Mouse (Mus musculus) heart, embryonic 16.5 days (tissue): ENCODE results near the gene Fbxo2. TPM values are rescaled to one million over a fixed set of nuclear protein-coding genes. Genes with fewer than 3 reads are reported as not detected.
A peak's percentile ranks its signal among the peaks of the same experiment; 100 is the strongest.

Source experiments
- ATAC-seq: fragments of 200-750 bp; cut with Nextera tagmentation; replicated peaks from 2 replicates; pipeline ENCODE4 v1.8.0; 2017; ENCODE audit warnings: moderate number of reproducible peaks; ENCODE audit not compliant: insufficient read depth, low FRiP score; ENCODE audit errors: extremely low read depth
- H3K27ac ChIP-seq: fragments of 300-500 bp; sonication (generic); 2 replicates; pipeline ENCODE4 v1.5.1; 2014; ENCODE audit warnings: mild to moderate bottlenecking, low read length, control low read depth, moderate library complexity
- H3K27me3 ChIP-seq: fragments of 300-500 bp; sonication (generic); 2 replicates; pipeline ENCODE4 v1.6.1; 2014; ENCODE audit warnings: low read length, mixed read lengths; ENCODE audit not compliant: control insufficient read depth, insufficient read depth
- H3K36me3 ChIP-seq: fragments of 300-500 bp; sonication (generic); 2 replicates; pipeline ENCODE4 v1.6.1; 2014; ENCODE audit not compliant: control insufficient read depth, insufficient read depth
- H3K4me1 ChIP-seq: fragments of 300-500 bp; sonication (generic); 2 replicates; pipeline ENCODE4 v1.6.1; 2014; ENCODE audit warnings: low read length, mixed read lengths; ENCODE audit not compliant: control insufficient read depth, insufficient read depth
- H3K4me2 ChIP-seq: fragments of 300-500 bp; sonication (generic); 2 replicates; pipeline ENCODE4 v1.6.1; 2014; ENCODE audit warnings: low read depth, mild to moderate bottlenecking, control low read depth, low read length
- H3K4me3 ChIP-seq: fragments of 300-500 bp; sonication (generic); 2 replicates; pipeline ENCODE4 v1.5.1; 2014; ENCODE audit warnings: mild to moderate bottlenecking, control low read depth, low read length
- H3K9ac ChIP-seq: fragments of 300-500 bp; sonication (generic); 2 replicates; pipeline ENCODE4 v1.6.1; 2014; ENCODE audit warnings: low read length, control low read depth
- H3K9me3 ChIP-seq: fragments of 300-500 bp; sonication (generic); replicated peaks from 2 replicates; pipeline ENCODE4 v1.6.1; 2016; ENCODE audit warnings: low read length; ENCODE audit not compliant: control insufficient read depth
- WGBS: fragments of 180-500 bp; shearing (Covaris S2); extraction: QIAGEN DNeasy Blood & Tissue Kit; methylation state at CpG from one replicate; pipeline ENCODE4 v1.1.7; 2014; 5-methylcytosine and 5-hydroxymethylcytosine counted together
- polyA plus RNA-seq: library from polyadenylated mRNA; unstranded; fragments of >200 nt; fragmentation: Nextera tagmentation; extraction: Ambion mirVana; gene quantifications from 2 replicates; pipeline ENCODE4 v1.2.1, GENCODE M21; 2015

The Fbxo2 gene
- polyA plus RNA-seq, 1 experiment from 2014 or later, result 0.60 TPM

DNA sequence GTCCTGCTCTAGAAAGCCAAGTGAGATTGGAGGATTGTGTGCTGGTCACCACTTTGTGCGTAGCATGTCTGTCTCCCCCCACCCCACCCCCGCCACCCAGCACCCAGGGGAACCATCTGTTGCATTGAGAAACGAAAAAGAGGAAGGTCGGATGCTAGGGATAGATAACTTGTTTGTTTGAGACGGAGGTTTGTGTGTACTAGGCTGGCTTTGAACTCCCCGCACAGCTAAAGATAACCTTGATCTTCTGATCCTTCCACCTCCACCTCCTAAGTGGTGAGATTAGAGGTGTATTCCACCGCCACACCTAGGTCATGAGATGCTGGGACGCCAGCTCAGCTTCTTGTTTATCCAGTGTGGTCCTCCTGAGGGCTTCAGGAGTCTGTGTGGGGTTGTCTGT, 25.4 kb upstream of the Fbxo2 start:
- no peak overlapping the region for H3K4me3 ChIP-seq
- H3K9me3 ChIP-seq, result no peaks in the 10 kb centered on the region
- peaks cover 8% of the 10 kb centered on the region; the same call in 1 of the 2 replicates for H3K4me1 ChIP-seq
- ATAC-seq, result no peak
- WGBS, result 60% methylated on average over 8 of the region's 8 CpGs
- no peak overlapping the region for H3K9ac ChIP-seq
- H3K27ac ChIP-seq, result no peak overlapping the region
- H3K4me2 ChIP-seq, result no peak overlapping the region
- H3K36me3 ChIP-seq, result no peaks in the 10 kb centered on the region
- peaks cover 44% of the 10 kb centered on the region for H3K27me3 ChIP-seq

DNA sequence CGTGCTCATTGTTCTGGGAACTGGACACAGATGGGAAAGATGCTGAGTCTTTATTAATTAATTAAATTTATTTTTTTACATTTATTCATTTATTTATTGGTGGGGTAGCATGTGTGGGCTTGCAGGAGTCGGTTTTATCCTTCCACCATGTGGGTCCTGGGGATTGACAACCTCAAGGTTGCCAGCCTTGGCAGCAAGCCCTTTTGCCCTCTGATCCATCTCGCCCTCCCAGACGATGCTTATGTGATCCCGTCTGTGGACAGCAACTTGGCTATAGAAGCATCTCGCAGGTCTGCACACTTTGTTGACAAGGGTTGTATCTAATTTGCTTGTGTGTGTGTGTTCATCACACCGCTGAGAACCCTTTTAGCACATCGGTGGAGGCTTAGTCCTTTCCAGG, 22.9 kb upstream of the Fbxo2 start:
- H3K27ac ChIP-seq, result no peak overlapping the region
- H3K9me3 ChIP-seq, result no peaks in the 10 kb centered on the region
- H3K27me3 ChIP-seq, result peaks cover 21% of the 10 kb centered on the region
- H3K36me3 ChIP-seq, result no peaks in the 10 kb centered on the region
- no peak overlapping the region for H3K9ac ChIP-seq
- no peak overlapping the region for H3K4me3 ChIP-seq
- 70% methylated on average over 8 of the region's 8 CpGs for WGBS
- no peak for ATAC-seq
- H3K4me2 ChIP-seq, result no peak overlapping the region
- peaks cover 9% of the 10 kb centered on the region for H3K4me1 ChIP-seq

DNA sequence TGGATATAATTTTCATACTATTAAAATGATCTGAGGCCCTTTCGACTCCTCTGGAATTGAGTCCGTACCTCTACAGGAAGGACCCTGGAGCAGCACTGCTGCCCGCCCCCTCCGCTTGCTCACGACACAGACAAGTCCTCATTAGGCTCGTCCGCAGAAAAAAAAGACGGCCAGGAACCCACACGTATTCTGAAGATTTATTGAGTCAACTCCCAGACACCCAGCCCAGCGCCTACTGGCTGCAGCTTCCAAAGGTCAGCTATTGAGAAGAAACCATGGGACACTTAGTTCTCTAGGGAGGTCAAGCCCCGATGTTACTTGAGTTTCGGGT, 20.7 kb upstream of the Fbxo2 start:
- no peak overlapping the region for H3K27ac ChIP-seq
- H3K4me2 ChIP-seq, result peak overlapping the region; percentile 96
- peaks cover 9% of the 10 kb centered on the region for H3K4me1 ChIP-seq
- 1% methylated on average over 12 of the region's 12 CpGs for WGBS
- H3K36me3 ChIP-seq, result peaks cover 3% of the 10 kb centered on the region; the same call in 1 of the 2 replicates
- peak overlapping the region; percentile 80 for H3K4me3 ChIP-seq
- ATAC-seq, result peak; percentile 7
- no peaks in the 10 kb centered on the region for H3K9me3 ChIP-seq
- peak overlapping the region; percentile 84 for H3K9ac ChIP-seq
- H3K27me3 ChIP-seq, result peaks cover 15% of the 10 kb centered on the region

DNA sequence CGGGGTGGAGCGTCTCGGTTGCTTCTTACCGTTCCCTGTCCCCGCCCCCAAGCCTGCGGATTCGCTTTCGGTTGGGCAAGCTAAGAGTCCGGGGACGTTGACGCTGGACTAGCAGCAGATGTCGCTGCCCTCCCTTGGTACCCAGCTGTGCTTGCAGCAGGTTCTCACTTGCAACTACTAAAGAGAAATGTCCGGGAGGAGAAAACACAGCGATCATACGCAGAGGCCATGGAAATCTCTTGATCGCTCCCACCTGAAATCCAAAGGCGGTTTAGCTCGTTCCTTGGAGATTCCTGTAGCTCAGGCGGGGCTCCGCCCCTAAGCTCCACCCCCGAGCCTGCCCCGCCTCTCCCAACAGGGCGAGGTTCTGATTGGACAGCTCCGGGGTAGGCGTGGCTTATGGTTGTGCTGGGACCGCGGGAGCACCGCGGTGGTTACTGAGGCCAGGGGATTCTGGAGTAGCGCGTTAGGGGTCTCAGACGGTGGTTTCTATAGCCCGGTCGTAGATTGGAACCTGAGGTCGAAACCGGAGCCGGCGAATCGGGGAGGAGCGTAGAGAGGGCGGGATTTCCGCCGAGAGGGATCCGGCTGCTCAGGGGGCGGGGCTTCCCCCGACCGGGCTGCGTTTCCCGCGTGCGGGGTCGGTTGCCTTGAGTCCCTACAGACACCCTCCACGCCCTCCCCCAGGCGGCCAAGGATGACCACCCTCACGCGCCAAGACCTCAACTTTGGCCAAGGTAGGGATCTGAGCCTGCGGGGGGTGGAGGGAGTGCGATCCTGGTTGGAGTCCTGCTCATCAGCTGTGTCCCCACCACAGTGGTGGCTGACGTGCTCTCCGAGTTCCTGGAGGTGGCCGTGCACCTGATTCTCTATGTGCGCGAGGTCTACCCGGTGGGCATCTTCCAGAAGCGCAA, 20.1 kb upstream of the Fbxo2 start:
- under 1% methylated on average over 65 of the region's 65 CpGs for WGBS
- peak; percentile 93 for ATAC-seq

DNA sequence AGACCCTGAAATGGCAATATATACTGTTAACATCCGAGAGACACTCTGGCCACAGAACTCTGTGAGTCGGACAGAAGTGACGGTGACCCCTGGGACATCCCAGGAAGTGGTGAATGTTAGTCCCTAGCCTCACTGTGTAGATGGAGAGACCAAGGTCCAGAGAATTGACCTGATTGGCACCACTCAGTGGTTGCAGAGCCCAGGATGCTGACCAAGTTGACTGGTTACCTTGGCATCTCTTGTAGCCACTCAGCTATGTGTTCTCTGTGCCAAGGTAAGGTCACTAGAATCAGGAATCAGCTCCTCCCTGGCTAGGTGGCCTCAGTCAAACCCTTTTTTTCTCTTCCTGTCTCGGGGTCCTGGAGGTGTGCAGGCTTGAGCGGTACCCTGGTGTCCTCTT, 16.7 kb upstream of the Fbxo2 start:
- no peak for ATAC-seq
- Histone ChIP-seq H3K4me1 (peaks cover 9% of the 10 kb centered on the region), H3K9ac (no peak overlapping the region), H3K27me3 (peaks cover 6% of the 10 kb centered on the region), H3K4me3 (no peak overlapping the region), H3K27ac (no peak overlapping the region), H3K36me3 (peaks cover 13% of the 10 kb centered on the region), H3K9me3 (no peaks in the 10 kb centered on the region), H3K4me2 (no peak overlapping the region)
- WGBS, result 81% methylated on average over 5 of the region's 5 CpGs

More for the DNA sequence above, 20.1 kb upstream of the Fbxo2 start:
- Histone ChIP-seq H3K4me3 (peak overlapping the region; percentile 80), H3K9me3 (no peaks in the 10 kb centered on the region), H3K36me3 (peaks cover 3% of the 10 kb centered on the region), H3K4me1 (peaks cover 9% of the 10 kb centered on the region), H3K4me2 (peak overlapping the region; percentile 96), H3K27me3 (peaks cover 15% of the 10 kb centered on the region), H3K27ac (peak overlapping the region; percentile 79), H3K9ac (peak overlapping the region; percentile 84)

DNA sequence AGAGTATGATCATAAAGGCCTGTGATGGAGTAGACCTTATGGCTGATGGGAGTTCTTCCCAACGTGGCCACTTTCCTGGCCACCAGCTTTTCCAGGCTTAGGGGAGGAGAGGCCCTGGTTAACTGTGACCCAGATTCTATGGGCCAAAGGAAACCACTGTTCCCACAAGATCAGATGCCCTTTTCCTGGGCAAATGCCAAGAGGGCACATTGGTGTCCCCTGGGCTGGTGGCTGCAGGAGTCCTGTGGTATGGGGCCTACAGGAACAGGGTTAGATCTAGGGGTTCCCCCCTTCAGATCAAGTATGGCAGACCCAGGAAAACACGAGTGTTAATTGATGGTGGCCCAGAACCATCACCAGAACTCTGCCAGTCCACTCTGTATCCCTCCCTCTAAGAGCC, 12.7 kb upstream of the Fbxo2 start:
- no peak for ATAC-seq
- peaks cover 13% of the 10 kb centered on the region for H3K36me3 ChIP-seq

DNA sequence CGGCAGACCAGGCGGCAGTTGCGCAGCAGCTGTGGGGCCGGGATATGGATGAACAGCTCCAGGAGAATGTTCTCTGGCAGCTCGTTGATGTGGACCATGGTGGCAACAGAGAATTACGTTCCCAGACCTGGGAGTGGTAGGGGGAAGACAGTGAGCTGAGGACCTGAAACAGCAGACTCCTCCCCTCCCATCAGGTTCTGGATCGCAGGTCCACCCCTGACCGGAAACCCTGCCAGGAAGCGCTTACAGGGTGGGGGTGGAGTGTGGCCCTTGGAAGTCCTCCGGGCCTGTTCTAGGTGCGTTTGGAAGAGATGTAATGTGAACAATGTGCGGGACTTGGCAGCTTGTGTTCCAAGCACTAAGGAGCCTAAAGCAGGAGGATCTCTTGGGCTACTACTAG, 10.9 kb upstream of the Fbxo2 start:
- Histone ChIP-seq H3K4me2 (no peak overlapping the region), H3K36me3 (peaks cover 14% of the 10 kb centered on the region), H3K9me3 (no peaks in the 10 kb centered on the region), H3K9ac (no peak overlapping the region), H3K4me1 (0 out of 2 replicates have a peak, but pooled peaks cover 2% of the 10 kb centered on the region), H3K27ac (no peak overlapping the region), H3K27me3 (no peaks in the 10 kb centered on the region), H3K4me3 (no peak overlapping the region)
- WGBS, result 47% methylated on average over 12 of the region's 12 CpGs
- ATAC-seq, result no peak

More for the DNA sequence above, 12.7 kb upstream of the Fbxo2 start:
- WGBS, result 84% methylated on average over 2 of the region's 2 CpGs
- Histone ChIP-seq H3K27me3 (no peaks in the 10 kb centered on the region), H3K9ac (no peak overlapping the region), H3K4me2 (no peak overlapping the region), H3K4me1 (0 out of 2 replicates have a peak, but pooled peaks cover 2% of the 10 kb centered on the region), H3K4me3 (no peak overlapping the region), H3K9me3 (no peaks in the 10 kb centered on the region), H3K27ac (no peak overlapping the region)

DNA sequence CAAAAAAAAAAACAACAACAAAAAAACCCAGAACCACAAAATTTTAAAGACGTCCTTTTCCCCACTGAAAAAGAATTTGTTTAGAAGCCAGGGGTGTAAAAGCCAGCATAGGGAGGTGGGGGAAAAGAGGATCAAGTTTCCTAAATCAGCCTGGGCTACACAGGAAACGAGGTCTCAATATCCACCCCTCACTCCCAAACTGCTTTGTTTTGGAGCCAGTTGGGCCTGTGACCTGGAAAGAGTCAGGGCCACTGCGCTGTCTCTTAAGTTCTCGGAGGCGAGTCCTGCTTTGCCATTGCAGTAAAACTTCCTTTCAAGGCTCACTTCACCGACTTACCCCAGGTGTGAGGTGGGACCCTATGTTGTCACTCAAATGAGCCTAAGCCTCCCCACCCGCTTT, 10.2 kb upstream of the Fbxo2 start:
- Histone ChIP-seq H3K4me2 (no peak overlapping the region), H3K27me3 (no peaks in the 10 kb centered on the region), H3K36me3 (peaks cover 13% of the 10 kb centered on the region), H3K4me1 (0 out of 2 replicates have a peak, but pooled peaks cover 2% of the 10 kb centered on the region), H3K9me3 (no peaks in the 10 kb centered on the region), H3K9ac (no peak overlapping the region), H3K27ac (no peak overlapping the region), H3K4me3 (no peak overlapping the region)
- 67% methylated on average over 7 of the region's 7 CpGs for WGBS
- no peak for ATAC-seq

DNA sequence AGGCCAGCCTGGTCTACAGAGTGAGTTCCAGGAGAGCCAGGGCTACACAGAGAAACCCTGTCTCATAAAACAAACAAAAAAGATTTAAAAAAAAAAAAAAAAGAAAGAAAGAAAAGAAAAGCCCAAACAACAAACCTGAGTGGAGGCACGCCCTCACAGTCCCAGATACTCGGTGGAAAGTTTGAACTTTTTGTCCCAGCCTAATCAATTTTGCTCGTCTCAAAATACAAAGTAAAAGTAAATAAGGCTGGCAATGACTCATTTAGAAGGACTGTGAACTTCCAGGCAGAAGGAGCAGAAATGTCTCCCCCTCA, 9.5 kb upstream of the Fbxo2 start:
- Histone ChIP-seq H3K36me3 (peaks cover 13% of the 10 kb centered on the region), H3K27ac (peak overlapping the region; percentile 94), H3K9me3 (no peaks in the 10 kb centered on the region), H3K9ac (peak overlapping the region; percentile 90), H3K4me2 (peak overlapping the region; percentile 82), H3K4me3 (peak overlapping the region; percentile 79), H3K4me1 (0 out of 2 replicates have a peak, but pooled peaks cover 2% of the 10 kb centered on the region), H3K27me3 (no peaks in the 10 kb centered on the region)
- no peak for ATAC-seq
- WGBS, result 33% methylated on average over 3 of the region's 3 CpGs
